Mouse (Mus musculus) small intestine, adult 2 months (tissue): ENCODE data around the gene Cdkn2b.

Source experiments
- CTCF ChIP-seq: fragments of 200-500 bp; IDR thresholded peaks from 2 replicates; pipeline ENCODE4 v1.5.1; 2012; ENCODE audit warnings: low read depth, mild to moderate bottlenecking, control low read depth, inconsistent platforms, low read length, moderate library complexity, mixed read lengths; ENCODE audit not compliant: insufficient replicate concordance, insufficient read length; ENCODE audit errors: extremely low read depth
- POLR2A ChIP-seq: fragments of 200-500 bp; IDR thresholded peaks from 2 replicates; pipeline ENCODE4 v1.6.1; 2012; ENCODE audit warnings: low read depth, mild to moderate bottlenecking, control low read depth, inconsistent platforms, low read length, moderate library complexity

- TF ChIP-seq POLR2A (no peak), CTCF (no peak)
Observed at GRCm38 (mm10) chr4:89281236-89281635, 29.6 kb downstream of the Cdkn2b start.
